Mouse (Mus musculus): Measurements from ENCODE around the gene Snx13. TPM values are rescaled to one million over a fixed set of nuclear protein-coding genes. Genes with fewer than 3 reads are reported as not detected.
A peak's percentile ranks its signal among the peaks of the same experiment; 100 is the strongest.

Gene Snx13
- total and polyA plus RNA-seq, 2 experiments from 2014 or later, result 25.4 to 30.4 TPM

DNA sequence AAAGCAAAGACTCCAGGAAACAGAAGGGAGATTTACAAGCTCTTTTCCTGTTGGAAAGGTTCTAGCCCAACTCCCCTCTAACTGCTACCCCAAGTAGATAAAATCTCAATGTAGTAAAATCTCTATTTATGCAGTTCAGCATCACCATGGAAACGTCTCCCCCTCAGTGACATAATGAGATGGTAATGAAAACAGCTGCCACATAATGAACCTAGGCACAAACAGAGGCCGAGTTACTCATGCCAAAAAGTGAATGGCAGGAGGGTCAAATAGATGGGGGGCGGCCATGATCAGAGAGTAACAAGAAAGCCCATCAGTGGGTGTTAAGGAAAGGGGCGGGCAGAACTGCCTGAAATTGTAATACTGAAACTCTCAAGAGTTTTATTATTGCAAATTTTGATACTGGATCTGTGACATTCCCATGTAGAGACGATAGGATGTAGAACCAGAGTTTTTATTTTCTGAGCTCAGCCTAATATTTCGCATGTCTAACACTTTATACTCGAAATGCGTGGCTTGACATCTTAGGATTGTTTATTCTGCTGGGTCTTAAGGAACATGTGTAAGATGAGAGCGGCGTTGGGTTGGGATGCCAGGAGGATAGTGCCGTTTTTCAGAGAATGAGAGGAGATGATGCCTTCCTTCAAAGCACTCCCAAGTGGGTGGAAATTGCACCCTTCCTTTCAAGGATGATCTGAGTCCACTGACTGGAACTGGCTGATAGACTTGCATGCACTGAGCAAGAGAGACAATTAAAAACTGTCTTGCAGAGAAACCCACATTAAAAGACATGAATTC lies 38.4 kb upstream of the Snx13 start:
- no peak for TF ChIP-seq CTCF (IDR thresholded peaks at IDR 0.05; ENCODE audit: low read depth)
- no peaks in the 10 kb centered on the region for H3K4me1 ChIP-seq (ENCODE audit: insufficient read depth)
- H3K4me3 ChIP-seq (ENCODE audit: low read depth, low read length), result no peak overlapping the region
- no peak overlapping the region for H3K4me2 ChIP-seq (ENCODE audit: low read depth)
- H3K36me3 ChIP-seq (ENCODE audit: insufficient read depth), result no peaks in the 10 kb centered on the region
- 0 out of 2 replicates have a peak overlapping the region, but pooled peaks have one; percentile 3 for H3K27ac ChIP-seq (ENCODE audit: low read depth, low read length)
- H3K27me3 ChIP-seq (ENCODE audit: insufficient read depth, low read length), result no peaks in the 10 kb centered on the region
- ATAC-seq (peak; percentile 95), DNase-seq (peak; percentile 69)
- no peaks in the 10 kb centered on the region for H3K9me3 ChIP-seq (ENCODE audit: low read length)
- WGBS, result 11% methylated on average over 11 of the region's 11 CpGs
- H3K9ac ChIP-seq, result no peak overlapping the region

DNA sequence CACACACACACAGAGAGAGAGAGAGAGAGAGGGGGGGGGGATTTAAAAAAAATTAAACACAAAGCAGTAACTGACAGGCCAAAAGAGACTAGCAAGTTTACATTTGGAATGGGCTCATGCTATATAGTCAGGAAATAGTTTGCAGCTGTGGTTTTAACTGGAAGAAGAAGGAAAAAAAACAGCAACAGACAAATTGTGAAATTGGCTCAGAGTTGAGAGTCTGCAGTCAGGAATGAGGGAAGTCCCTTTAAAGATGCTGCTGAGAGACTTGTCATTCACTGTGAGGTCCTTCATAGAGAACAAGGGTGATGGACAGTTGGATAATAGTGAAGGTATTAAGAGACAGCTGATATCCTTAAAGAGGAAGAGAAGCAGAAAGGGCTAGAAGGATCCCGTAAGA lies 35.5 kb upstream of the Snx13 start:
- Histone ChIP-seq H3K9me3 (ENCODE audit: low read length) (no peaks in the 10 kb centered on the region), H3K36me3 (ENCODE audit: insufficient read depth) (no peaks in the 10 kb centered on the region), H3K27ac (ENCODE audit: low read depth, low read length) (no peak overlapping the region), H3K4me3 (ENCODE audit: low read depth, low read length) (no peak overlapping the region), H3K4me1 (ENCODE audit: insufficient read depth) (no peaks in the 10 kb centered on the region), H3K9ac (no peak overlapping the region), H3K4me2 (ENCODE audit: low read depth) (no peak overlapping the region), H3K27me3 (ENCODE audit: insufficient read depth, low read length) (no peaks in the 10 kb centered on the region)
- no peak for TF ChIP-seq CTCF (IDR thresholded peaks at IDR 0.05; ENCODE audit: low read depth)
- DNase-seq (no peak), ATAC-seq (no peak)
- 64% methylated on average over 1 of the region's 1 CpGs for WGBS

DNA sequence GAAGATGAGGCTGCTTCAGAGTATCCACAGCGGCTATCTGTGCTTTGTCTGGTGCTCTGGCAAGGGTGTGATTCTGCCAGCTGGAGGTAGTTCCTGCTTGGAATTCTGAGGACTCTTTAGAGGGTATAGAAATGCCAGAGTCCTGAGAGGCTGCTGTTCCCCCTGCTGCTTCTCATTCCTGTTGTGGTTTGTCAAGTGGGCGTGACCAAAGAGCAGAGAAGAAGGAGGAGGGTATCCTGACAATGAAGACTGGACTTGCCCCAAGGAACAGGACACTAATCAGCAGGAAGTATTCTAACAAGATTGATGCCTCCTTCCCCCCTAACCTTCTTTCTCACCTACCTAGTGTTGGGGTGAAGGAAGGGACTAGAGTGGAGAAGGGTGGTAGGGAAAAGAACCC lies 33.0 kb upstream of the Snx13 start:
- Histone ChIP-seq H3K4me1 (ENCODE audit: insufficient read depth) (no peaks in the 10 kb centered on the region), H3K9me3 (ENCODE audit: low read length) (no peaks in the 10 kb centered on the region), H3K9ac (no peak overlapping the region), H3K27me3 (ENCODE audit: insufficient read depth, low read length) (no peaks in the 10 kb centered on the region), H3K27ac (ENCODE audit: low read depth, low read length) (no peak overlapping the region), H3K36me3 (ENCODE audit: insufficient read depth) (no peaks in the 10 kb centered on the region), H3K4me3 (ENCODE audit: low read depth, low read length) (no peak overlapping the region), H3K4me2 (ENCODE audit: low read depth) (no peak overlapping the region)
- no peak for TF ChIP-seq CTCF (IDR thresholded peaks at IDR 0.05; ENCODE audit: low read depth)
- no peak for DNase-seq
- no peak for ATAC-seq
- WGBS, result 66% methylated on average over 2 of the region's 2 CpGs

DNA sequence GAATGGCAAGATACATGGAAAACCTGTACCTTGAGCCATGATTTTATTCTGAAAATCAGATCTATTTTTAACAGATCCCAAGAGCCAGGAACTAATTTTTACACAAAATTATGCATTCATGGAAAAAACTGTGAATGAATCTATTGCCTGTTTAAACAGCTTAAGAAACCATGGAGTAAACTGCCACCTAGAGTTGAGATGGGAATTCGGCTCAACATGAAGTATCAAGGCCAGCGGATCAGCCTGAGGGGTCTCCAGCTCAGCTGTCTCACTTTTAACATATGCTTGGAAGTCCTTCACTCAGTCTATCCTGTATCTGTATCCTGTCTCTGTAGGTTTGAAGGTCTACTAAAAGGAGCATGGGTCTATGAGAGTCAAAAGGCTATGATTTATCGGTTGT lies 30.9 kb upstream of the Snx13 start:
- H3K27ac ChIP-seq (ENCODE audit: low read depth, low read length), result no peak overlapping the region
- TF ChIP-seq CTCF (IDR thresholded peaks at IDR 0.05; ENCODE audit: low read depth), result peak; percentile 77
- H3K27me3 ChIP-seq (ENCODE audit: insufficient read depth, low read length), result no peaks in the 10 kb centered on the region
- H3K4me1 ChIP-seq (ENCODE audit: insufficient read depth), result no peaks in the 10 kb centered on the region
- H3K9ac ChIP-seq, result no peak overlapping the region
- ATAC-seq, result peak; percentile 90
- 57% methylated on average over 3 of the region's 3 CpGs for WGBS
- no peak overlapping the region for H3K4me2 ChIP-seq (ENCODE audit: low read depth)
- DNase-seq, result peak; percentile 75
- no peaks in the 10 kb centered on the region for H3K36me3 ChIP-seq (ENCODE audit: insufficient read depth)
- H3K9me3 ChIP-seq (ENCODE audit: low read length), result no peaks in the 10 kb centered on the region
- no peak overlapping the region for H3K4me3 ChIP-seq (ENCODE audit: low read depth, low read length)

DNA sequence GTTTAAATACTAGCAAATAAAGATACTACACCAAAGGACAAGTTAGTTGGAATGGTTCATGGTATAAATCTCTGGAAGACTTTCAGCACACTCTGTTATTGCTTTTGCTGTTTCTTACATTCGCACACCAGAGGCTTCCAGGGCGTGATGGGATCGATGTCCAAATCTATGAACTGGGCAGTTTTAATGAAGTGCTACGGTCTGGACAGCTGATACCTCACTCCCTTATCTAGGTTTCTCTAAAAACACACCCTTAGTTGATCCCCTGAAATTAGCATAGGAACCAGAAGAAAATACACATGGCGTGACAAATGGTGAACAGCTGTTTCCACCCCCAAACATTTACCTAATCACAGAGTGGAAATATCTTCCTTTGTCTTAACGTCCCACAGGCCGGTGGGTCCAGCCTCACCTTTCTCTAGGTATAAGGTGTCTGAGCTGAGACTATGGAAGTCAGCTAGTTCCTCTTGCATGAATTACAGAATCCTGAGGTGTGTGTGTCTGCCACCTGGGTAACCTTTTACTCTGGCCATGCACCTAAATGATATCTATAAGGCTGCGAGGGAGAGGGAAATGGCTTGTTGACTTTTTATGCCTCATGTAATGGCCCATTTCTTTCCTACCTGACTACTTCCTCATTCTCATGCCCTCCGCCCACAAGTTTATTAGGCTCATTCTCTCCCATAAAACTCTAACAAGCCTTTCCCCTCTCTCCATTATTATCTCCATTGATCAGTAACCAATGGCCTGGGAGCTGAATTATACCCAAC lies 30.3 kb upstream of the Snx13 start:
- WGBS, result 89% methylated on average over 9 of the region's 9 CpGs

DNA sequence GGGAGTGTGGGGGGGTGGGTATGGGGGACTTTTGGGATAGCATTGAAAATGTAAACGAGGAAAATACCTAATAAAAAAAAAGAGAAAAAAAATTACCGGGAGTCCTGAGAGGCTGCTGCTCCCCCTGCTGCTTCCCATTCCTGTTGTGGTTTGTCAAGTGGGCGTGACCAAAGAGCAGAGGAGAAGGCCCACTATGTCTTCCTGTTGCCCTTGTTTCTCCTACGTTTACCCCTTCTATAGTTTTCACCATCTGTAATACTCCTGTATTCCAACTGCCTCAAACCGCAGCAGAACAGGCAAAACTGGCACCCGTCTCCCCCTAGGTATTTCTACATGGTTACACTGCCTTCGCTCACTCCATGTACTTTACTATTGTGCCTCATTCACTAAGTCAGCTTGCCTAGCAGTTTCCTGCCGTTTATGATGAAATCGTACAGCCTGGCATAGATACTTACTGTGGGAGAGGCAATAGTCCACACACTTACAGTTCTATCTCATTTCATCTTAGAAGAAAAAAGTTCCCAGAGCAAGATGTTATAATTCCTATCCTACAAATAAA lies 28.2 kb upstream of the Snx13 start:
- no peaks in the 10 kb centered on the region for H3K4me1 ChIP-seq (ENCODE audit: insufficient read depth)
- WGBS, result 84% methylated on average over 9 of the region's 9 CpGs
- H3K27ac ChIP-seq (ENCODE audit: low read depth, low read length), result no peak overlapping the region
- H3K27me3 ChIP-seq (ENCODE audit: insufficient read depth, low read length), result no peaks in the 10 kb centered on the region
- H3K36me3 ChIP-seq (ENCODE audit: insufficient read depth), result no peaks in the 10 kb centered on the region
- no peak for DNase-seq
- no peak for TF ChIP-seq CTCF (IDR thresholded peaks at IDR 0.05; ENCODE audit: low read depth)
- no peak overlapping the region for H3K4me3 ChIP-seq (ENCODE audit: low read depth, low read length)
- ATAC-seq, result no peak
- H3K9ac ChIP-seq, result no peak overlapping the region
- H3K4me2 ChIP-seq (ENCODE audit: low read depth), result no peak overlapping the region
- no peaks in the 10 kb centered on the region for H3K9me3 ChIP-seq (ENCODE audit: low read length)

More for the DNA sequence above, 30.3 kb upstream of the Snx13 start:
- ATAC-seq (no peak), DNase-seq (no peak)
- no peaks in the 10 kb centered on the region for H3K27me3 ChIP-seq (ENCODE audit: insufficient read depth, low read length)
- H3K9ac ChIP-seq, result no peak overlapping the region
- no peaks in the 10 kb centered on the region for H3K4me1 ChIP-seq (ENCODE audit: insufficient read depth)
- no peak overlapping the region for H3K4me3 ChIP-seq (ENCODE audit: low read depth, low read length)
- no peak overlapping the region for H3K27ac ChIP-seq (ENCODE audit: low read depth, low read length)
- TF ChIP-seq CTCF (IDR thresholded peaks at IDR 0.05; ENCODE audit: low read depth), result no peak
- H3K9me3 ChIP-seq (ENCODE audit: low read length), result no peaks in the 10 kb centered on the region
- no peaks in the 10 kb centered on the region for H3K36me3 ChIP-seq (ENCODE audit: insufficient read depth)
- no peak overlapping the region for H3K4me2 ChIP-seq (ENCODE audit: low read depth)

DNA sequence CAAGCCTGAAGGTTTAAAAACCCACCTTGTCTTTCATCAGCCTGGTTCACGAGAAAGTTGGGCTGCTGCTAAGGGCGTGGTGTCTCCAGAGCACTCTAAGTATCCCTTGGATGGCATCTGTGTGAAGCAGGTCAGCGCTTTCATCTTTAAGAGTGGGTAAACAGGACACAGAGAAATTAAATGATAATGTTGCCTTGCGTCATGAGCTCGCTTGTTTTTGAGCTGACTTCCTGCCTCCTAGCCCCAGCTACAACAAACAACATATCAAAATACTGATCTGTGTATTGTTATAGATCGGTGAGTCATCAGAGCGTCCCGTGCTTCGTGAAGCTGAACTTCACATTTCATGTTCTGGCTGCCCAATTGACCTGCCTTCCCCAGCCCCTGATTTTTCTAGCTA lies 25.7 kb upstream of the Snx13 start:
- Histone ChIP-seq H3K9ac (no peak overlapping the region), H3K9me3 (ENCODE audit: low read length) (no peaks in the 10 kb centered on the region), H3K4me3 (ENCODE audit: low read depth, low read length) (no peak overlapping the region), H3K27ac (ENCODE audit: low read depth, low read length) (no peak overlapping the region), H3K27me3 (ENCODE audit: insufficient read depth, low read length) (no peaks in the 10 kb centered on the region), H3K36me3 (ENCODE audit: insufficient read depth) (no peaks in the 10 kb centered on the region), H3K4me1 (ENCODE audit: insufficient read depth) (no peaks in the 10 kb centered on the region), H3K4me2 (ENCODE audit: low read depth) (no peak overlapping the region)
- WGBS, result 86% methylated on average over 9 of the region's 9 CpGs
- TF ChIP-seq CTCF (IDR thresholded peaks at IDR 0.05; ENCODE audit: low read depth), result no peak
- no peak for ATAC-seq
- DNase-seq, result no peak

Data from forebrain, postnatal 0 days (tissue).